8 mouse cellular contexts compared by ENCODE assay signal in genomic region chr9:35108916-35109315, GRCm38 (mm10). TPM values are rescaled to one million over a fixed set of nuclear protein-coding genes. Genes with fewer than 3 reads are reported as not detected.
A peak's percentile ranks its signal among the peaks of the same experiment; 100 is the strongest.
DNase-seq lines count a peak whose midpoint lies in the region; ATAC-seq lines count a peak whose summit lies in the region.

No protein-coding gene starts in this region.

- peak; percentile 46 for DNase-seq in testis, postnatal 10 days (ENCODE audit: low spot score)
- DNase-seq in testis, postnatal 14 days (ENCODE audit: low spot score) = no peak
- peak; percentile 73 for DNase-seq in forelimb bud, embryonic 11.5 days (ENCODE audit: low read depth, low spot score)
- peak; percentile 24 for DNase-seq in hindbrain, embryonic 10.5 days (ENCODE audit: low spot score)
- DNase-seq in left cerebral cortex, postnatal 36 days (ENCODE audit: low spot score in 2 of 2) = peak; percentile 70 to 73
- DNase-seq in urinary bladder, postnatal 10 days (ENCODE audit: low spot score) = no peak
- DNase-seq in kidney, adult 11 months = no peak

- no peak overlapping the region for H3K4me3 ChIP-seq in hindbrain, embryonic 10.5 days
- H3K4me3 ChIP-seq in midbrain, embryonic 16.5 days (ENCODE audit: low read depth, low read length) = no peak overlapping the region

- H3K27me3 ChIP-seq in hindbrain, embryonic 10.5 days (ENCODE audit: insufficient read depth, poor library complexity, severe bottlenecking) = no peaks in the 10 kb centered on the region
- H3K27me3 ChIP-seq in midbrain, embryonic 16.5 days (ENCODE audit: control insufficient read depth, insufficient read depth, low read depth, low read length) = no peaks in the 10 kb centered on the region

- H3K4me2 ChIP-seq in midbrain, embryonic 16.5 days (ENCODE audit: low read length) = no peak overlapping the region

- 51% methylated on average over 5 of the region's 5 CpGs for WGBS in hindbrain, embryonic 10.5 days
- WGBS in midbrain, embryonic 16.5 days = 53% methylated on average over 5 of the region's 5 CpGs

- no peaks in the 10 kb centered on the region for H3K36me3 ChIP-seq in hindbrain, embryonic 10.5 days
- no peaks in the 10 kb centered on the region for H3K36me3 ChIP-seq in midbrain, embryonic 16.5 days (ENCODE audit: control insufficient read depth, insufficient read depth, low read length)

- H3K9me3 ChIP-seq in hindbrain, embryonic 10.5 days = no peaks in the 10 kb centered on the region
- H3K9me3 ChIP-seq in midbrain, embryonic 16.5 days (replicated peaks; ENCODE audit: control insufficient read depth, low read length, poor library complexity, severe bottlenecking) = no peaks in the 10 kb centered on the region

- H3K4me1 ChIP-seq in hindbrain, embryonic 10.5 days (replicated peaks) = peaks cover 43% of the 10 kb centered on the region
- H3K4me1 ChIP-seq in midbrain, embryonic 16.5 days (ENCODE audit: control insufficient read depth, insufficient read depth, low read length) = peaks cover 3% of the 10 kb centered on the region; the same call in 1 of the 2 replicates

- H3K27ac ChIP-seq in hindbrain, embryonic 10.5 days = peak overlapping the region; percentile 79
- H3K27ac ChIP-seq in midbrain, embryonic 16.5 days (ENCODE audit: low read length) = no peak overlapping the region

- intact Hi-C loops in left cerebral cortex, postnatal 36 days (cut with DNase I) = no loop called here

- no peak overlapping the region for H3K9ac ChIP-seq in midbrain, embryonic 16.5 days (ENCODE audit: low read depth, low read length)

- peak; percentile 79 for ATAC-seq in midbrain, embryonic 16.5 days

RNA-seq across cellular contexts. Expression of gene St3gal4, which starts 10.2 kb away (rescaled TPM):
- 10.3 and 11.5 TPM in 2 replicates for polyA plus RNA-seq in hindbrain, embryonic 10.5 days (2016; fragmentation: Nextera tagmentation; extraction: Ambion mirVana)
- total RNA-seq in left cerebral cortex, postnatal 36 days (2021) = 10 to 100 TPM; 26.3 to 26.4 TPM
- 15.9 and 17.9 TPM in 2 replicates for polyA plus RNA-seq in midbrain, embryonic 16.5 days (2015; fragmentation: Nextera tagmentation; extraction: Ambion mirVana)

Comparison
In these comparisons a context has a peak if more than half of its experiments do, and no peak if none do; other contexts are left out.
1. DNase-seq: peak in testis, postnatal 10 days (single experiment), forelimb bud, embryonic 11.5 days (single experiment), hindbrain, embryonic 10.5 days (single experiment) and left cerebral cortex, postnatal 36 days (2 of 2); none in testis, postnatal 14 days (single experiment), urinary bladder, postnatal 10 days (single experiment) and kidney, adult 11 months (single experiment).